Mouse (Mus musculus) fibroblast of lung, adult 2 months (primary cell): ENCODE measurements at regions not wholly inside any gene's neighbourhood (a gene's known extent, or its start where the extent isn't known, plus 50 kb on each side); places are given as distances from the start of the nearest gene placed in this dataset.
"Not testable (repeated sequence)": the region's sequence is repeated elsewhere in the genome, so short reads cannot be mapped to it uniquely, and the experiment has no call there.

Experiments
- DNase-seq: peaks from one replicate; pipeline ENCODE4 v3.0.0-alpha.2; 2011; ENCODE audit warnings: low read depth

GRCm38 (mm10) chr4:66691598-66692220, 135.7 kb upstream of the Tlr4 start:
- no peak for DNase-seq

GRCm38 (mm10) chr4:66693982-66694578, 133.3 kb upstream of the Tlr4 start:
- no peak for DNase-seq

- no peak for DNase-seq
These were observed 111.3 kb upstream of the Tlr4 start for GRCm38 (mm10) chr4:66715821-66716760.

- DNase-seq, result no peak
These were observed 90.0 kb upstream of the Tlr4 start for GRCm38 (mm10) chr4:66737407-66737806.

- DNase-seq, result not testable (repeated sequence)
These were observed 84.0 kb upstream of the Tlr4 start for GRCm38 (mm10) chr4:66743421-66743820.

GRCm38 (mm10) chr4:66768762-66769161, 58.6 kb upstream of the Tlr4 start:
- DNase-seq, result peak; percentile 36
